Comparison of ENCODE assay signal across 13 mouse cellular contexts in genomic region chr7:37362879-37363278, GRCm38 (mm10).
DNase-seq lines count a peak whose midpoint lies in the region; ATAC-seq lines count a peak whose summit lies in the region.
"Had no signal": no experiment of that assay in that cellular context is flagged by ENCODE, and none has a peak within 500 bp of the region (broad histone marks: within the 10 kb centered on the region; RNA-seq: fewer than 3 reads in every experiment).

No protein-coding gene starts in this region.

- ATAC-seq in heart, embryonic 16.5 days (replicated peaks; ENCODE audit: extremely low read depth, insufficient read depth, low FRiP score), result no peak
- no peak for ATAC-seq in embryonic facial prominence, embryonic 12.5 days (ENCODE audit: insufficient number of reproducible peaks, insufficient read depth, low FRiP score, low TSS enrichment)
- no peak for ATAC-seq in hindbrain, embryonic 14.5 days (ENCODE audit: low FRiP score)
- ATAC-seq in midbrain, embryonic 15.5 days (replicated peaks), result no peak
- ATAC-seq in megakaryocyte progenitor cell, adult 5-6 weeks (replicated peaks; ENCODE audit: poor library complexity), result no peak

- peaks cover 11% of the 10 kb centered on the region for H3K4me1 ChIP-seq in heart, embryonic 16.5 days (ENCODE audit: control insufficient read depth, insufficient read depth, low read length)
- peaks cover 29% of the 10 kb centered on the region for H3K4me1 ChIP-seq in embryonic facial prominence, embryonic 12.5 days
- H3K4me1 ChIP-seq in hindbrain, embryonic 14.5 days (replicated peaks; ENCODE audit: control insufficient read depth, insufficient read depth, low read length), result peaks cover 23% of the 10 kb centered on the region
- H3K4me1 ChIP-seq in midbrain, embryonic 15.5 days, result peaks cover 34% of the 10 kb centered on the region

- H3K4me2 ChIP-seq in heart, embryonic 16.5 days (ENCODE audit: low read depth, low read length), result peak overlapping the region; percentile 79
- peak overlapping the region; percentile 52 for H3K4me2 ChIP-seq in embryonic facial prominence, embryonic 12.5 days (replicated peaks)
- H3K4me2 ChIP-seq in hindbrain, embryonic 14.5 days (replicated peaks), result 0 out of 2 replicates have a peak overlapping the region, but pooled peaks have one; percentile 12
- no peak overlapping the region; the same call in 1 of the 2 replicates for H3K4me2 ChIP-seq in midbrain, embryonic 15.5 days

- intact Hi-C loops in heart, postnatal 25 days (cut with DNase I), result no loop called here

- no peak overlapping the region; the same call in 1 of the 2 replicates for H3K9ac ChIP-seq in heart, embryonic 16.5 days (ENCODE audit: low read length)
- no peak overlapping the region for H3K9ac ChIP-seq in embryonic facial prominence, embryonic 12.5 days
- H3K9ac ChIP-seq in hindbrain, embryonic 14.5 days, result peak overlapping the region; percentile 20; the same call in 1 of the 2 replicates
- H3K9ac ChIP-seq in midbrain, embryonic 15.5 days, result no peak overlapping the region

- no peaks in the 10 kb centered on the region for H3K9me3 ChIP-seq in heart, embryonic 16.5 days (replicated peaks; ENCODE audit: control insufficient read depth, low read length)
- H3K9me3 ChIP-seq in embryonic facial prominence, embryonic 12.5 days, result no peaks in the 10 kb centered on the region
- H3K9me3 ChIP-seq in hindbrain, embryonic 14.5 days (ENCODE audit: control insufficient read depth, low read length), result no peaks in the 10 kb centered on the region
- H3K9me3 ChIP-seq in midbrain, embryonic 15.5 days, result no peaks in the 10 kb centered on the region

- no peak overlapping the region for H3K27ac ChIP-seq in heart, embryonic 16.5 days (ENCODE audit: low read length)
- peak overlapping the region; percentile 78 for H3K27ac ChIP-seq in embryonic facial prominence, embryonic 12.5 days
- H3K27ac ChIP-seq in hindbrain, embryonic 14.5 days, result peak overlapping the region; percentile 69
- peak overlapping the region; percentile 10; the same call in 1 of the 2 replicates for H3K27ac ChIP-seq in midbrain, embryonic 15.5 days

- H3K4me3 ChIP-seq in heart, embryonic 16.5 days (ENCODE audit: low read length), result peak overlapping the region; percentile 55; the same call in 1 of the 2 replicates
- no peak overlapping the region for H3K4me3 ChIP-seq in embryonic facial prominence, embryonic 12.5 days
- no peak overlapping the region for H3K4me3 ChIP-seq in hindbrain, embryonic 14.5 days (replicated peaks; ENCODE audit: low read length)
- no peak overlapping the region for H3K4me3 ChIP-seq in midbrain, embryonic 15.5 days

- no peaks in the 10 kb centered on the region for H3K36me3 ChIP-seq in heart, embryonic 16.5 days (ENCODE audit: control insufficient read depth, insufficient read depth)
- H3K36me3 ChIP-seq in embryonic facial prominence, embryonic 12.5 days, result no peaks in the 10 kb centered on the region
- no peaks in the 10 kb centered on the region for H3K36me3 ChIP-seq in hindbrain, embryonic 14.5 days (replicated peaks; ENCODE audit: control insufficient read depth, insufficient read depth)
- no peaks in the 10 kb centered on the region for H3K36me3 ChIP-seq in midbrain, embryonic 15.5 days (replicated peaks)

- DNase-seq in heart, postnatal 25 days (ENCODE audit: low spot score), result no peak
- no peak for DNase-seq in hindbrain, embryonic 14.5 days (ENCODE audit: low spot score)
- DNase-seq in adrenal gland, postnatal 14 days, result no peak
- no peak for DNase-seq in right cerebral cortex, postnatal 36 days (ENCODE audit: low spot score in 2 of 2)
- DNase-seq: cerebellum, postnatal 25 days; gastrocnemius, postnatal 36 days; layer of hippocampus, postnatal 36 days; spleen, adult 18-20 months had no signal

- WGBS in heart, embryonic 16.5 days, result 54% methylated on average over 8 of the region's 8 CpGs
- WGBS in embryonic facial prominence, embryonic 12.5 days, result 19% methylated on average over 8 of the region's 8 CpGs
- 19% methylated on average over 8 of the region's 8 CpGs for WGBS in hindbrain, embryonic 14.5 days
- 13% methylated on average over 8 of the region's 8 CpGs for WGBS in midbrain, embryonic 15.5 days

- no peaks in the 10 kb centered on the region for H3K27me3 ChIP-seq in heart, embryonic 16.5 days (ENCODE audit: control insufficient read depth, insufficient read depth, low read length)
- no peaks in the 10 kb centered on the region for H3K27me3 ChIP-seq in embryonic facial prominence, embryonic 12.5 days
- no peaks in the 10 kb centered on the region for H3K27me3 ChIP-seq in hindbrain, embryonic 14.5 days (ENCODE audit: control insufficient read depth, insufficient read depth, low read length)
- H3K27me3 ChIP-seq in midbrain, embryonic 15.5 days (replicated peaks), result no peaks in the 10 kb centered on the region
- H3K27me3 ChIP-seq: CH12.LX had no signal
